Mouse (Mus musculus): ENCODE measurements around the gene Rfx8. TPM values are rescaled to one million over a fixed set of nuclear protein-coding genes. Genes with fewer than 3 reads are reported as not detected.

The Rfx8 gene
- total and polyA plus RNA-seq, 3 experiments, result not detected

DNA sequence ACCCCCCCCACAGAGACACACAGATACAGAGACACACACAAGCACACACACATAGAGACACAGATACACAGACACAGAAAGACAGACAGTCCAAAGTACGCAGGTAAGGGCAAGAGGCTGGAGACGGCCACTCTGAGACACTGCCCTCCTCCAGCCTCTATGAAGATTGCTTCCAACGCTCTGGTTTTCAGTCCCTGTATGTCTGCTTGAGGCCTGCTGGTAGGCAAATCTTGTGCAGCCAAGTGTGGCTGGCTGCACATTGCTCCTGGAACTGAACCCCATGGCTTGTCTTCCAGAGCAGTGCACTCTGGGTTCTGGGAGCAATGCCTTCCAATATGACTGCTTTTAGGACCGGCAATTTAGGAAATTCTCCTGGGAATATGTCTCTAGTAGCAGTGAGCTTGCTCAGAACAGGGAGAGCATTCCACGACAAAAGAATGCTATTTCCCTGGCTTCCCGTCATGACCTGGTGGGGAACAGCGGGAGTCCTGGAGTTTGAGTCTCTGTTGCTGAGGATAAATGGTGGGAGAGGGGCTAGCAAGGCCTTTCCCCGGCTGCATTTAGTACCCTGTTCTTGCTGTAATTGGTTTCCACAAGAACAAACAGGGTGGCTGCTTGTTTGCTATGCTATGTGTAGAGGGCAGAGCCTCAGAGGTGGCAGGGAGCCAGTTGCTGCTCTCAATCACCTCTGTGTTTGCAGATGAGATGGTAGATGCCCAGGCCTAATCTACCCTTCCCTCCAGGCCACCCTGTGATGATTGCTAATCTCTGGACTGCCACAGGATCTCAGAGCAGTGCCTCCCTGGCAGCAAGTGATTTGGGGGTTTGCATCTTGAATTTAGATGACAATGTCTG is 74.7 kb downstream of the Rfx8 start:
- H3K4me1 ChIP-seq (ENCODE audit: control insufficient read depth in 1 of 2, insufficient read depth in 2 of 2), result peaks cover 8 to 44% of the 10 kb centered on the region in 2 experiments
- in situ Hi-C loops (cut with MboI; ENCODE audit: low pct_ligation_motif_present, low pct_unique_long_range_greater_than_20kb, low sequenced_read_pairs), result no loop called here
- TF ChIP-seq ZKSCAN1 (IDR thresholded peaks at IDR 0.05; ENCODE audit: borderline replicate concordance, low read depth, low read length), result no peak
- no peak for TF ChIP-seq MAZ (IDR thresholded peaks at IDR 0.05; ENCODE audit: low read depth, low read length)
- no peak for TF ChIP-seq E2F4 (IDR thresholded peaks at IDR 0.05; ENCODE audit: insufficient replicate concordance, low read depth, low read length)
- TF ChIP-seq ZMIZ1 (IDR thresholded peaks at IDR 0.05; ENCODE audit: low read depth, low read length), result no peak
- TF ChIP-seq NELFE (IDR thresholded peaks at IDR 0.05; ENCODE audit: low read depth, low read length), result no peak
- TF ChIP-seq SIN3A (IDR thresholded peaks at IDR 0.05; ENCODE audit: low read length), result no peak
- no peak for TF ChIP-seq TCF12 (IDR thresholded peaks at IDR 0.05; ENCODE audit: low read depth, low read length)

DNA sequence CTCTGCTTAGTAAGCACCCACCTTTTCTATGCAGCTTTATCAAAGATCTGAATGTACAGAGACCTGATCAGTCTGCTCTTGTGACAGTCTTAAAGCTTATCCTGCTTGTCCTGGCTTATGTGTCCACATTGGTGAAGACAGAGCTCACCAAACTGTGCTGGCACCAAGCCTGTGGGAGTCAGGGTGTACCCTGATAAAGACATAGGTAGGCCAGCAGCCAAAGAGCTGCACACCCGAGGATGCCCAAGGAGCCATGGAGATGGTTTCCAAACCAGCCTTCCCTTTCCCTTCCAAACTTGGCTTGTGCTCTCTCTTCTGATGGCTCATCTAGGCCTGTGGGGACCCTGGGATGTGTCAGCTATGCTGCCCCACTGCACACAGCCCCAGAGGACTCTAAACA is 76.5 kb downstream of the Rfx8 start:
- no peak overlapping the region for H3K4me2 ChIP-seq (ENCODE audit: insufficient read depth, low read depth, poor library complexity, severe bottlenecking)
- dilution Hi-C loops (cut with MboI; ENCODE audit: extremely low pct_ligation_motif_present, extremely low pct_unique_long_range_greater_than_20kb, low sequenced_read_pairs), result no loop called here

More for the DNA sequence above, 74.7 kb downstream of the Rfx8 start:
- H3K4me3 ChIP-seq (replicated peaks in 1 of 3; ENCODE audit: low read depth in 2 of 3, low read length in 2 of 3, poor library complexity in 1 of 3), result no peak overlapping the region
- no peaks in the 10 kb centered on the region for H3K36me3 ChIP-seq (replicated peaks in 1 of 2; ENCODE audit: control insufficient read depth in 1 of 2, insufficient read depth in 1 of 2, low read length in 1 of 2)
- H3K27me3 ChIP-seq (replicated peaks), result peaks cover 3% of the 10 kb centered on the region
- H3K9ac ChIP-seq (ENCODE audit: insufficient read depth, low read depth), result no peak overlapping the region
- no peaks in the 10 kb centered on the region for H3K79me2 ChIP-seq (replicated peaks; ENCODE audit: control insufficient read depth, extremely low read depth, insufficient read depth, poor library complexity, severe bottlenecking)
- no peak overlapping the region for H3K27ac ChIP-seq (ENCODE audit: insufficient read depth, low read depth)
- no peak overlapping the region for H3K4me2 ChIP-seq (ENCODE audit: insufficient read depth, low read depth, poor library complexity, severe bottlenecking)
- peak; percentile 37 for DNase-seq (ENCODE audit: extremely low read depth)
- dilution Hi-C loops (cut with MboI; ENCODE audit: extremely low pct_ligation_motif_present, extremely low pct_unique_long_range_greater_than_20kb, low sequenced_read_pairs), result no loop called here
- peaks cover 19% of the 10 kb centered on the region for H3K9me3 ChIP-seq (replicated peaks; ENCODE audit: low read length)

DNA sequence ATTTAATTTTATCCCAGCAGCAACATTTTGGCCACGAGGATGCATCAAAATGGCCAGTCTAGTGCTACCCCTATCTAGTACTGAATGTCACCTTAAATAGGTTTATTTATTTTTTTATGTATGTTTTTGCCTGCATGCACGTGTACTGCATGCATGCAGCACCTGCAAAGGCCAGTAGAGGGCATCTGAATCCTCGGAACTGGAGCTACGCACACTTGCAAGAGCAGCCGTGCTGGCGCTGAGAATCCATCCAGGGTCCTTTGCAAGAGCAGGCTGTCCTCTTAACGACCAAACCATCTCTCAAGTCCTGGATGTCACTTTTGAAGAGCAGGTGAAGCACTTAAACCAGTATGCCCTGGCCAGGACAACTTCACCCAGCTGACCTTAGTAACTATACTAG is 79.1 kb downstream of the Rfx8 start:
- peak in 1 of 2 experiments; percentile 18; a peak in 1 of 4 replicates for TF ChIP-seq CTCF (conservative IDR thresholded peaks at IDR 0.05 in 1 of 2, IDR thresholded peaks at IDR 0.05 in 1 of 2; ENCODE audit: low read depth in 2 of 2, low read length in 2 of 2)
- TF ChIP-seq BHLHE40 (IDR thresholded peaks at IDR 0.05; ENCODE audit: low read depth, low read length), result 0 out of 2 replicates have a peak, but pooled peaks have one; percentile 21
- TF ChIP-seq USF2 (conservative IDR thresholded peaks at IDR 0.05; ENCODE audit: low read depth, low read length), result no peak
- peak; percentile 2; the same call in 1 of the 2 replicates for TF ChIP-seq RAD21 (IDR thresholded peaks at IDR 0.05; ENCODE audit: low read depth, low read length)
- no peak for TF ChIP-seq MAX (IDR thresholded peaks at IDR 0.05; ENCODE audit: low read length)
- TF ChIP-seq POLR2AphosphoS2 (IDR thresholded peaks at IDR 0.05; ENCODE audit: low read depth, low read length), result no peak
- H3K4me1 ChIP-seq (ENCODE audit: control insufficient read depth in 1 of 2, insufficient read depth in 2 of 2), result peaks cover 12 to 25% of the 10 kb centered on the region in 2 experiments
- no peak overlapping the region for H3K4me2 ChIP-seq (ENCODE audit: insufficient read depth, low read depth, poor library complexity, severe bottlenecking)
- H3K9me3 ChIP-seq (replicated peaks; ENCODE audit: low read length), result peaks cover 6% of the 10 kb centered on the region
- no peaks in the 10 kb centered on the region for H3K36me3 ChIP-seq (replicated peaks in 1 of 2; ENCODE audit: control insufficient read depth in 1 of 2, insufficient read depth in 1 of 2, low read length in 1 of 2)
- no peak overlapping the region for H3K9ac ChIP-seq (ENCODE audit: insufficient read depth, low read depth)
- in situ Hi-C loops (cut with MboI; ENCODE audit: low pct_ligation_motif_present, low pct_unique_long_range_greater_than_20kb, low sequenced_read_pairs) (no loop called here), dilution Hi-C loops (cut with MboI; ENCODE audit: extremely low pct_ligation_motif_present, extremely low pct_unique_long_range_greater_than_20kb, low sequenced_read_pairs) (no loop called here)
- H3K4me3 ChIP-seq (replicated peaks in 1 of 3; ENCODE audit: low read depth in 2 of 3, low read length in 2 of 3, poor library complexity in 1 of 3), result no peak overlapping the region
- no peak for DNase-seq (ENCODE audit: extremely low read depth)
- peaks cover 3% of the 10 kb centered on the region for H3K27me3 ChIP-seq (replicated peaks)
- H3K79me2 ChIP-seq (replicated peaks; ENCODE audit: control insufficient read depth, extremely low read depth, insufficient read depth, poor library complexity, severe bottlenecking), result no peaks in the 10 kb centered on the region
- H3K27ac ChIP-seq (ENCODE audit: insufficient read depth, low read depth), result no peak overlapping the region

More for the DNA sequence above, 76.5 kb downstream of the Rfx8 start:
- Histone ChIP-seq H3K9me3 (replicated peaks; ENCODE audit: low read length) (peaks cover 6% of the 10 kb centered on the region), H3K9ac (ENCODE audit: insufficient read depth, low read depth) (no peak overlapping the region), H3K4me1 (ENCODE audit: control insufficient read depth in 1 of 2, insufficient read depth in 2 of 2) (peaks cover 8 to 44% of the 10 kb centered on the region in 2 experiments), H3K4me3 (replicated peaks in 1 of 3; ENCODE audit: low read depth in 2 of 3, low read length in 2 of 3, poor library complexity in 1 of 3) (no peak overlapping the region), H3K79me2 (replicated peaks; ENCODE audit: control insufficient read depth, extremely low read depth, insufficient read depth, poor library complexity, severe bottlenecking) (no peaks in the 10 kb centered on the region), H3K36me3 (replicated peaks in 1 of 2; ENCODE audit: control insufficient read depth in 1 of 2, insufficient read depth in 1 of 2, low read length in 1 of 2) (no peaks in the 10 kb centered on the region), H3K27ac (ENCODE audit: insufficient read depth, low read depth) (no peak overlapping the region), H3K27me3 (replicated peaks) (peaks cover 3% of the 10 kb centered on the region)
- in situ Hi-C loops (cut with MboI; ENCODE audit: low pct_ligation_motif_present, low pct_unique_long_range_greater_than_20kb, low sequenced_read_pairs), result no loop called here
- TF ChIP-seq CTCF (conservative IDR thresholded peaks at IDR 0.05 in 1 of 2, IDR thresholded peaks at IDR 0.05 in 1 of 2; ENCODE audit: low read depth in 2 of 2, low read length in 2 of 2) (no peak), MAFK (IDR thresholded peaks at IDR 0.05; ENCODE audit: insufficient replicate concordance, low read length) (no peak)
- no peak for DNase-seq (ENCODE audit: extremely low read depth)
